Mouse (Mus musculus): ENCODE measurements around the gene Aldh8a1. TPM values are rescaled to one million over a fixed set of nuclear protein-coding genes. Genes with fewer than 3 reads are reported as not detected.

The Aldh8a1 gene
- total and polyA plus RNA-seq, 3 experiments: 0.22 TPM; not detected in 2

GRCm38 (mm10) chr10:21400453-21400852 is 23.4 kb downstream of the Aldh8a1 start:
- Histone ChIP-seq H3K9me3 (replicated peaks) (no peaks in the 10 kb centered on the region), H3K4me3 (ENCODE audit: low read depth, low read length) (no peak overlapping the region), H3K4me1 (ENCODE audit: insufficient read depth, low read depth, low read length) (peaks cover 34% of the 10 kb centered on the region), H3K36me3 (replicated peaks) (no peaks in the 10 kb centered on the region), H3K27me3 (ENCODE audit: insufficient read depth, low read length) (peaks cover 30% of the 10 kb centered on the region)
- TF ChIP-seq POLR2AphosphoS5 (IDR thresholded peaks at IDR 0.05; ENCODE audit: insufficient replicate concordance, low read depth, low read length) (no peak), GATA2 (IDR thresholded peaks at IDR 0.05; ENCODE audit: borderline replicate concordance, low read depth, low read length) (no peak), TAL1 (conservative IDR thresholded peaks at IDR 0.05; ENCODE audit: low read depth, low read length) (no peak), GATA1 (IDR thresholded peaks at IDR 0.05; ENCODE audit: borderline replicate concordance, low read length) (no peak), CTCF (IDR thresholded peaks at IDR 0.05; ENCODE audit: low read depth, low read length) (no peak)
- no peak for DNase-seq (ENCODE audit: low spot score)
- ATAC-seq (ENCODE audit: extremely low read depth, insufficient number of reproducible peaks, low FRiP score, poor library complexity, severe bottlenecking): no peak

- H3K36me3 ChIP-seq (replicated peaks): no peaks in the 10 kb centered on the region
- no peaks in the 10 kb centered on the region for H3K9me3 ChIP-seq (replicated peaks)
- TF ChIP-seq POLR2AphosphoS5 (IDR thresholded peaks at IDR 0.05; ENCODE audit: insufficient replicate concordance, low read depth, low read length): no peak
- TF ChIP-seq GATA2 (IDR thresholded peaks at IDR 0.05; ENCODE audit: borderline replicate concordance, low read depth, low read length): no peak
- no peak for ATAC-seq (ENCODE audit: extremely low read depth, insufficient number of reproducible peaks, low FRiP score, poor library complexity, severe bottlenecking)
- DNase-seq (ENCODE audit: low spot score): no peak
- no peak overlapping the region for H3K4me3 ChIP-seq (ENCODE audit: low read depth, low read length)
- peaks cover 38% of the 10 kb centered on the region for H3K4me1 ChIP-seq (ENCODE audit: insufficient read depth, low read depth, low read length)
- peaks cover 25% of the 10 kb centered on the region for H3K27me3 ChIP-seq (ENCODE audit: insufficient read depth, low read length)
These were observed 24.2 kb downstream of the Aldh8a1 start for GRCm38 (mm10) chr10:21401259-21401658.

GRCm38 (mm10) chr10:21404822-21405221 is 27.7 kb downstream of the Aldh8a1 start:
- ATAC-seq (ENCODE audit: extremely low read depth, insufficient number of reproducible peaks, low FRiP score, poor library complexity, severe bottlenecking): no peak
- H3K4me3 ChIP-seq (ENCODE audit: low read depth, low read length): no peak overlapping the region
- no peak for DNase-seq (ENCODE audit: low spot score)
- H3K4me1 ChIP-seq (ENCODE audit: insufficient read depth, low read depth, low read length): peaks cover 38% of the 10 kb centered on the region
- no peaks in the 10 kb centered on the region for H3K9me3 ChIP-seq (replicated peaks)
- H3K27me3 ChIP-seq (ENCODE audit: insufficient read depth, low read length): peaks cover 27% of the 10 kb centered on the region
- TF ChIP-seq CTCF (IDR thresholded peaks at IDR 0.05; ENCODE audit: low read depth, low read length) (no peak), POLR2AphosphoS5 (IDR thresholded peaks at IDR 0.05; ENCODE audit: insufficient replicate concordance, low read depth, low read length) (no peak), GATA2 (IDR thresholded peaks at IDR 0.05; ENCODE audit: borderline replicate concordance, low read depth, low read length) (no peak), GATA1 (IDR thresholded peaks at IDR 0.05; ENCODE audit: borderline replicate concordance, low read length) (no peak), TAL1 (conservative IDR thresholded peaks at IDR 0.05; ENCODE audit: low read depth, low read length) (no peak)
- H3K36me3 ChIP-seq (replicated peaks): no peaks in the 10 kb centered on the region

GRCm38 (mm10) chr10:21405707-21406534 is 28.8 kb downstream of the Aldh8a1 start:
- no peaks in the 10 kb centered on the region for H3K36me3 ChIP-seq (replicated peaks)
- H3K4me3 ChIP-seq (ENCODE audit: low read depth, low read length): no peak overlapping the region
- DNase-seq (ENCODE audit: low spot score): no peak
- ATAC-seq (ENCODE audit: extremely low read depth, insufficient number of reproducible peaks, low FRiP score, poor library complexity, severe bottlenecking): no peak
- peaks cover 32% of the 10 kb centered on the region for H3K27me3 ChIP-seq (ENCODE audit: insufficient read depth, low read length)
- TF ChIP-seq GATA2 (IDR thresholded peaks at IDR 0.05; ENCODE audit: borderline replicate concordance, low read depth, low read length): no peak
- no peak for TF ChIP-seq CTCF (IDR thresholded peaks at IDR 0.05; ENCODE audit: low read depth, low read length)
- no peak for TF ChIP-seq TAL1 (conservative IDR thresholded peaks at IDR 0.05; ENCODE audit: low read depth, low read length)
- TF ChIP-seq POLR2AphosphoS5 (IDR thresholded peaks at IDR 0.05; ENCODE audit: insufficient replicate concordance, low read depth, low read length): no peak
- no peak for TF ChIP-seq GATA1 (IDR thresholded peaks at IDR 0.05; ENCODE audit: borderline replicate concordance, low read length)
- no peaks in the 10 kb centered on the region for H3K9me3 ChIP-seq (replicated peaks)
- H3K4me1 ChIP-seq (ENCODE audit: insufficient read depth, low read depth, low read length): peaks cover 29% of the 10 kb centered on the region

- Histone ChIP-seq H3K27me3 (ENCODE audit: insufficient read depth, low read length) (peaks cover 28% of the 10 kb centered on the region), H3K4me3 (ENCODE audit: low read depth, low read length) (no peak overlapping the region), H3K9me3 (replicated peaks) (no peaks in the 10 kb centered on the region), H3K4me1 (ENCODE audit: insufficient read depth, low read depth, low read length) (peaks cover 27% of the 10 kb centered on the region), H3K36me3 (replicated peaks) (no peaks in the 10 kb centered on the region)
- DNase-seq (ENCODE audit: low spot score) (no peak), ATAC-seq (ENCODE audit: extremely low read depth, insufficient number of reproducible peaks, low FRiP score, poor library complexity, severe bottlenecking) (no peak)
- TF ChIP-seq GATA1 (IDR thresholded peaks at IDR 0.05; ENCODE audit: borderline replicate concordance, low read length): no peak
- TF ChIP-seq POLR2AphosphoS5 (IDR thresholded peaks at IDR 0.05; ENCODE audit: insufficient replicate concordance, low read depth, low read length): no peak
- no peak for TF ChIP-seq GATA2 (IDR thresholded peaks at IDR 0.05; ENCODE audit: borderline replicate concordance, low read depth, low read length)
- no peak for TF ChIP-seq TAL1 (conservative IDR thresholded peaks at IDR 0.05; ENCODE audit: low read depth, low read length)
- no peak for TF ChIP-seq CTCF (IDR thresholded peaks at IDR 0.05; ENCODE audit: low read depth, low read length)
These were observed 33.6 kb downstream of the Aldh8a1 start for GRCm38 (mm10) chr10:21410711-21411110.

- Histone ChIP-seq H3K4me1 (ENCODE audit: insufficient read depth, low read depth, low read length) (peaks cover 27% of the 10 kb centered on the region), H3K9me3 (replicated peaks) (no peaks in the 10 kb centered on the region), H3K27me3 (ENCODE audit: insufficient read depth, low read length) (peaks cover 28% of the 10 kb centered on the region), H3K4me3 (ENCODE audit: low read depth, low read length) (no peak overlapping the region), H3K36me3 (replicated peaks) (no peaks in the 10 kb centered on the region)
- TF ChIP-seq GATA2 (IDR thresholded peaks at IDR 0.05; ENCODE audit: borderline replicate concordance, low read depth, low read length) (no peak), POLR2AphosphoS5 (IDR thresholded peaks at IDR 0.05; ENCODE audit: insufficient replicate concordance, low read depth, low read length) (no peak), TAL1 (conservative IDR thresholded peaks at IDR 0.05; ENCODE audit: low read depth, low read length) (no peak), CTCF (IDR thresholded peaks at IDR 0.05; ENCODE audit: low read depth, low read length) (no peak), GATA1 (IDR thresholded peaks at IDR 0.05; ENCODE audit: borderline replicate concordance, low read length) (no peak)
- DNase-seq (ENCODE audit: low spot score): no peak
- no peak for ATAC-seq (ENCODE audit: extremely low read depth, insufficient number of reproducible peaks, low FRiP score, poor library complexity, severe bottlenecking)
These were observed 34.6 kb downstream of the Aldh8a1 start for GRCm38 (mm10) chr10:21411621-21412205.
